Mouse (Mus musculus) megakaryocyte, adult 5-6 weeks (primary cell): ENCODE measurements at regions not wholly inside any gene's neighbourhood (a gene's known extent, or its start where the extent isn't known, plus 50 kb on each side); places are given as distances from the start of the nearest gene placed in this dataset.

Experiments used
- ATAC-seq: 2 replicates; pipeline ENCODE4 v1.8.0; 2016; ENCODE audit warnings: mild to moderate bottlenecking, inconsistent platforms; ENCODE audit not compliant: poor library complexity, severe bottlenecking

- no peak for ATAC-seq
Observed at GRCm38 (mm10) chr12:25623449-25623848, 526.5 kb upstream of the Id2 start.

- ATAC-seq, result no peak
Observed at GRCm38 (mm10) chr12:25621142-25621541, 524.2 kb upstream of the Id2 start.

DNA sequence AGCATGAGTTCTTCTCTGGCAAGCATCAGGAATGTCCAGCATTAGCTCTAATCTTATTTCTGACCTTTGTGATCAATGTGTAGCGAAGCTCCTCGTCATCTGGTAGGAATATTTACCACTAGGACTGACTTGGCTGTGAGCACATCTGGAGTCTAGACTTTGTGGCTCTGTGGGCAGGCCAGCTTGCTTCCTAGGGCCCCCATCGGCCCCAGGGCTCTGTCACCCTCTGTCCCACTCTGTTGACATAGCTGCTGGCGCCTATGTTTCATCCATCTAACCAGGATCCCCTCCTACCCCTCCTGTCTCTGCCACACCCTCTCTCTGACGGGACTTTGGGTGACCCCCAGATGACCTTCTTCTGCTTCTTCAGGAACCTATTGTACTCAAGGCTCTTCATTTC lies 520.6 kb upstream of the Id2 start:
- ATAC-seq, result no peak

GRCm38 (mm10) chr12:25615377-25615776 lies 518.4 kb upstream of the Id2 start:
- ATAC-seq, result no peak

- ATAC-seq, result no peak
Observed at GRCm38 (mm10) chr12:25613473-25613872, 516.5 kb upstream of the Id2 start.

GRCm38 (mm10) chr12:25609045-25609444 lies 512.1 kb upstream of the Id2 start:
- ATAC-seq, result no peak

GRCm38 (mm10) chr12:25605396-25605795 lies 508.5 kb upstream of the Id2 start:
- ATAC-seq, result no peak

DNA sequence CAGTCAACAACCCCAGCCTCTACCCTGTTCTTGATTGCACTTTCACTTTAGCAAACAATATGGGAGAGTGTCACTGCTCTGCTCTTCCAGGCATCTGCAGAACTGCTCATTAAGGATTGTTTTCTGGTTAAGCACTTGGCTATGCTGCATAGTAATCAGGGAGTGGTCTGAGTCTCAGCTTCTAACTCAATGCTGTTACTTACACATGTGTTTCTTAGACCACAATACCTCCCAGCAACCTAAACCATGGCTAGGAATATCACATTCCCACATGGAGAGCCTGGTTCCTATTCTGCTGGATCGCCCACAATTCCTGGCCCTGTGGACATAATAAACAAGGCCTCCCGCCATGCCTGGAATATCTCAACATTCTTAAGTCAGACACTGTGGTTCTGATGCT lies 493.3 kb upstream of the Id2 start:
- ATAC-seq, result no peak

GRCm38 (mm10) chr12:25585746-25586145 lies 488.8 kb upstream of the Id2 start:
- no peak for ATAC-seq

DNA sequence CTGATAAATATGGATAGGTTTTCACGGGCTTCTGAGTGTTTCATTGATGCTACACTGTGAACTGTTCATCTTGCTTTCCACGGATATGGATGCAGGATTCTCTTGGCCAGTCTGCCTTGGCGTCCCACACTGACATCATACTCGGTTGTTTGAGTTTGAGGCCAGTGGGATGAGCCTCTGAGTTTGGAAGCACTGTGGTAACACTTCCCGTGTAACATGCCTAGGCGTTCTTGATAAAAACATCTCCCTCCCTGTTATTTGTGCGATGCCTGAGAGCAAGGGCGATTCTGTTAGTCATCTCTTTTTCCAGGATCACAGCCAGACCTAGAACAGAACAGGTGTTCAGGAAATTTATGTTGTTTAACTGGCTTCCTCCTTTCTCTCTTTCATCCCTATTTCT lies 482.5 kb upstream of the Id2 start:
- no peak for ATAC-seq

GRCm38 (mm10) chr12:25565131-25565530 lies 468.2 kb upstream of the Id2 start:
- ATAC-seq, result no peak

DNA sequence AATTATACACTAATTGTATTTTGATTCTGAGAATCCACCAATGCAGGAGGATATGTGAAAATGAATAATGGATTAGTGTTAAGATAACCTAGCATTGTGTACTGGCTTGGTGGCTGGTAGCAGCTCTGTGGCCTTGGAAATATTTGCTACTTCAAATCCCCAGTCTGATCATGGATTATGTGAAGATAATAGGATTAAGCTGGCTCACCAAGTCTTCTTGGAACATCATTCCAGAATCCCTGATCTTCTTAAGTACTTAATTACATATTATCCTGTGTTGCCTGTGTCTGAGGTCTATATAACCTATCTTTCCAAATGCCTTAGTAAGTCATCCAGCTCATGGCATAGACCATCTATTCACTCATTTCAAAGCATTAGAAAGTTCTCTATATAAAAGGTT lies 462.7 kb upstream of the Id2 start:
- ATAC-seq, result no peak

DNA sequence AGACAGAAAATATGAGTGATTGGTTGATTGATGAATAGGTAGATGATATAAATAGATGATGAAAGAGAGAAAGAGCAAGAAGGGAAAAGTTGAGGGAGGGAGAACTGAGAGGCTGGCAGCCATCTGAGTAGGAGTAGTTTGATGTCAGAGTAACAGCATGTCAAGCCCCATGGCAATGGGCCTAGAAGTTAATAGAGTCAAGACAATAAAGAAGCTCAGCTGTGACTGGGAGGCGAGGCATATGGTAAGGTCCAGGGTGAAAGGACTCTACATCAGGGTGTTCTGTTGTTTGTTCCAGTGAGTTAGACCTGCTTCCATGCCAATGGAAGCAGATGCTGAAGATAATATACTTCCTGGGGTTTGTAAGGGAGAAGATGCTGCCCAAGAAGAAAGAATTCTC lies 456.7 kb upstream of the Id2 start:
- ATAC-seq, result no peak

DNA sequence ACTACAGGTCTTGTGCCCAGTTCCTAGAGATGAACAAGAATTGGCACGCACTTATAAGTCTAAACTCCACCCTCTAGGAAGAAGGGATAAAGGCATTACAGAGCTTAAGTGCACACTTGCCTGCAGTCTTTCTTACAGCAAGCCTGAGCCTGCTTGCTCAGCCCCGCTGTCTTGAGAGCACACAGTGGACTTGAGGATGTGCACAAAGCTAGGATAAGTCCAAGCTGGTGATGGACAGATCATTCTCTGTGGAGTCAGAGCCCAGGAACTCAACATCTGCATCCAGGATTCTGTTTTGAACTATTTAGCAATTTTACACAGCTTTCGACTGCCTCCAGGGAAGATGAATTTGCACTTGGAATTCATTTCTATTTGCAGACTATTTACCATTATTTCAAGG lies 452.8 kb upstream of the Id2 start:
- no peak for ATAC-seq

- peak; percentile 52; the same call in 1 of the 2 replicates for ATAC-seq
Observed at GRCm38 (mm10) chr12:25544253-25544652, 447.3 kb upstream of the Id2 start.

- no peak for ATAC-seq
Observed at GRCm38 (mm10) chr12:25534620-25534950, 437.6 kb upstream of the Id2 start.

- ATAC-seq, result no peak
Observed at GRCm38 (mm10) chr12:25533709-25534619, 437.0 kb upstream of the Id2 start.

GRCm38 (mm10) chr12:25530483-25530882 lies 433.5 kb upstream of the Id2 start:
- no peak for ATAC-seq

DNA sequence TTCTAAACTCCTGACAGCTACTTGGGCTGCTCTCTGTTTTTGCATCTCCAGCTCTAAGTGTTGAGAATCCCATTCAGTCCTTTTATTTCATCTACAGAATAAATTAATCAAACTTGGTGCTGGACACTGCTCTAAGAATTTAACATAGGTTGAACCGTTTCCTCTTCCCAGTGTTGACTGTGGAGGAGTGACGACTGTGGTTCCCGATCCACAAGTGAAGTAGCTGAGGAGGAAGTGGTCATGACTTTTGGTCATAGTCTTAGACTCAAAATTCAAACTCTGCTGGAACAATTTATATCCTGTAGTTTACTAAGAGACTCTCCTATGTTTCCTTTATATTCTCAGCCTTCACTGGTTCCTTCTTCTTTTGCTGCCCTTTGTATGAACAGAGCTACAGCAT lies 432.6 kb upstream of the Id2 start:
- ATAC-seq, result peak; percentile 62

GRCm38 (mm10) chr12:25526639-25527038 lies 429.7 kb upstream of the Id2 start:
- no peak for ATAC-seq

GRCm38 (mm10) chr12:25516738-25517137 lies 419.8 kb upstream of the Id2 start:
- peak; percentile 99 for ATAC-seq

DNA sequence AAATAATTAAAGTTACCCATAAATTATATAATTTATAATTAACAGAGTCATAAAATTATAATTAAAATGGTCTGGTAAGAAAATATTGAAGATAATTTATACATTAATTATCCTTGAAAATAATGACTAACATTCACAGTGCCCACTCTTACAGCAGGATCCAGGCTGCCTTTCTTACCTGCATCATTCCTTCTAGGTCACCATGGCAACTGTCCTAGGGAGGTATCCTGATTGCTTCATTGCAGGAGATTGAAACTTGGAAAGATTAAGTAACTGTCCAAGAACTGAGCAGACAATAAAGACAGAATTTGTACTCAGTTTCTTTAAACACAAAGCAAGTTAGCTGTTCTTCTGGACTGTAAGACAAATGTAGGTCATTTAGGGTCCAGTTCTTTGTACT lies 416.7 kb upstream of the Id2 start:
- no peak for ATAC-seq

DNA sequence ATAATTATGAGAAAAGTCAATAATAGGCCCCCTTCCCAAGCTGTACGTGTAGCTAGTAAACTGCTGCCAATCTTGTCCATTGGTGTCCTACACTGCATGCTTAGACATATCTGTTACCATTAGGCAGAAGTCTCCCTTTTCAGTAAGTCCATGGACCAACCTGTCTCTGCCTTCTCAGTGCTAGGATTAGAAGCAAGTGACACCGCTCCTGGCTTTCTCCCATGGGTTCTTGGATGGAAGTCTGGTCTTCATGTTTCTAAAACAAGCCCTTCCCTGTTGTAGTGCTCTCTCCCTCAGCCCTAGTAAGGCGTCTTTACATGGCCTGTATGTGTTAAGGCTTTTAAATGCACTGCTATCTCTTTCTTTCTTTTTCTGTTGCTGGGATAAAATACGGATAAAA lies 412.7 kb upstream of the Id2 start:
- no peak for ATAC-seq
